Comparison of ENCODE assay signal across 10 mouse cellular contexts in genomic region chr9:43970043-43970795, GRCm38 (mm10).
DNase-seq lines count a peak whose midpoint lies in the region; ATAC-seq and TF ChIP-seq lines count a peak whose summit lies in the region.
"Had no signal": no experiment of that assay in that cellular context is flagged by ENCODE, and none has a peak within 500 bp of the region (broad histone marks: within the 10 kb centered on the region; RNA-seq: fewer than 3 reads in every experiment).

No protein-coding gene starts in this region.

- 0 out of 2 replicates have a peak overlapping the region, but pooled peaks have one; percentile 8 for H3K4me2 ChIP-seq in forebrain, embryonic 15.5 days (replicated peaks)
- H3K4me2 ChIP-seq in midbrain, embryonic 13.5 days (replicated peaks): peak overlapping the region; percentile 41
- H3K4me2 ChIP-seq: heart, embryonic 15.5 days; kidney, embryonic 15.5 days had no signal

- H3K36me3 ChIP-seq in forebrain, embryonic 15.5 days: no peaks in the 10 kb centered on the region
- no peaks in the 10 kb centered on the region for H3K36me3 ChIP-seq in midbrain, embryonic 13.5 days
- H3K36me3 ChIP-seq in heart, embryonic 10.5 days: no peaks in the 10 kb centered on the region
- H3K36me3 ChIP-seq: heart, embryonic 15.5 days; kidney, embryonic 15.5 days had no signal

- H3K9ac ChIP-seq in forebrain, embryonic 15.5 days (replicated peaks): no peak overlapping the region
- H3K9ac ChIP-seq in midbrain, embryonic 13.5 days (replicated peaks): peak overlapping the region; percentile 23; the same call in 1 of the 2 replicates
- H3K9ac ChIP-seq: heart, embryonic 15.5 days; kidney, embryonic 15.5 days had no signal

- no peak for TF ChIP-seq CTCF in brain, embryonic 14.5 days (IDR thresholded peaks at IDR 0.05; ENCODE audit: borderline replicate concordance, extremely low read depth, insufficient read depth, insufficient read length)

- H3K27ac ChIP-seq in forebrain, embryonic 15.5 days (replicated peaks): no peak overlapping the region
- peak overlapping the region; percentile 64 for H3K27ac ChIP-seq in midbrain, embryonic 13.5 days
- no peak overlapping the region for H3K27ac ChIP-seq in heart, embryonic 10.5 days
- H3K27ac ChIP-seq: heart, embryonic 15.5 days; kidney, embryonic 15.5 days had no signal

- ATAC-seq in forebrain, embryonic 15.5 days (replicated peaks): peak; percentile 51
- peak; percentile 93 for ATAC-seq in midbrain, embryonic 13.5 days

- WGBS in forebrain, embryonic 15.5 days: 14% methylated on average over 9 of the region's 9 CpGs
- 27% methylated on average over 9 of the region's 9 CpGs for WGBS in midbrain, embryonic 13.5 days
- 63% methylated on average over 9 of the region's 9 CpGs for WGBS in heart, embryonic 10.5 days

- TF ChIP-seq POLR2A in brain, embryonic 14.5 days (IDR thresholded peaks at IDR 0.05; ENCODE audit: borderline replicate concordance, extremely low read depth, insufficient read depth, insufficient read length, poor library complexity, severe bottlenecking): no peak

- no peaks in the 10 kb centered on the region for H3K27me3 ChIP-seq in forebrain, embryonic 15.5 days
- 0 out of 2 replicates have a peak, but pooled peaks cover 8% of the 10 kb centered on the region for H3K27me3 ChIP-seq in midbrain, embryonic 13.5 days
- H3K27me3 ChIP-seq in heart, embryonic 10.5 days (ENCODE audit: insufficient read depth, poor library complexity, severe bottlenecking): peaks cover 11% of the 10 kb centered on the region; the same call in 1 of the 2 replicates

- no peaks in the 10 kb centered on the region for H3K9me3 ChIP-seq in forebrain, embryonic 15.5 days
- no peaks in the 10 kb centered on the region; the same call in 1 of the 2 replicates for H3K9me3 ChIP-seq in midbrain, embryonic 13.5 days
- no peaks in the 10 kb centered on the region for H3K9me3 ChIP-seq in heart, embryonic 10.5 days
- H3K9me3 ChIP-seq: heart, embryonic 15.5 days; kidney, embryonic 15.5 days had no signal

- peaks cover 20% of the 10 kb centered on the region for H3K4me1 ChIP-seq in forebrain, embryonic 15.5 days
- peaks cover 37% of the 10 kb centered on the region for H3K4me1 ChIP-seq in midbrain, embryonic 13.5 days (replicated peaks)
- no peaks in the 10 kb centered on the region for H3K4me1 ChIP-seq in heart, embryonic 10.5 days
- H3K4me1 ChIP-seq: heart, embryonic 15.5 days had no signal

- H3K4me3 ChIP-seq in forebrain, embryonic 15.5 days: no peak overlapping the region
- H3K4me3 ChIP-seq in midbrain, embryonic 13.5 days (replicated peaks): peak overlapping the region; percentile 14; the same call in 1 of the 2 replicates
- no peak overlapping the region for H3K4me3 ChIP-seq in heart, embryonic 10.5 days
- H3K4me3 ChIP-seq: heart, embryonic 15.5 days; kidney, embryonic 15.5 days had no signal

- peak; percentile 42 for DNase-seq in MN1 (ENCODE audit: low spot score)
- DNase-seq in brain, embryonic 14.5 days (ENCODE audit: low read depth): peak; percentile 85
- no peak for DNase-seq in thymus, postnatal 14 days
- no peak for DNase-seq in heart, embryonic 10.5 days (ENCODE audit: low spot score)
- DNase-seq in thymus, postnatal 25 days: no peak
- DNase-seq: thymus, adult 18-20 months had no signal

Comparison
In these comparisons a context has a peak if more than half of its experiments do, and no peak if none do; other contexts are left out.
1. DNase-seq: peak in MN1 (single experiment) and brain, embryonic 14.5 days (single experiment); none in thymus, postnatal 14 days (single experiment), heart, embryonic 10.5 days (single experiment) and thymus, postnatal 25 days (single experiment).